Mouse (Mus musculus): Measurements from ENCODE around the gene Vmn2r27. TPM values are rescaled to one million over a fixed set of nuclear protein-coding genes. Genes with fewer than 3 reads are reported as not detected.

Gene Vmn2r27
- polyA plus RNA-seq, 1 experiment from 2014 or later: not detected

Other genes with a start within 250 kb of the Vmn2r27 start
- not detected in 2 replicates for gene Vmn2r26, start 207.3 kb downstream of the Vmn2r27 start, polyA plus RNA-seq (2015; fragmentation: Nextera tagmentation; extraction: Ambion mirVana)
- 0.48 and 0.51 TPM in 2 replicates for gene Cd163, start 72.8 kb upstream of the Vmn2r27 start, polyA plus RNA-seq (2015; fragmentation: Nextera tagmentation; extraction: Ambion mirVana)
- 41.3 and 41.8 TPM in 2 replicates for gene Pex5, start 183.2 kb upstream of the Vmn2r27 start, polyA plus RNA-seq (2015; fragmentation: Nextera tagmentation; extraction: Ambion mirVana)
- 4.7 and 5.4 TPM in 2 replicates for gene Clstn3, start 232.9 kb upstream of the Vmn2r27 start, polyA plus RNA-seq (2015; fragmentation: Nextera tagmentation; extraction: Ambion mirVana)

Data from intestine, embryonic 15.5 days (tissue).